Mouse (Mus musculus) liver, embryonic 14.5 days (tissue): ENCODE data around the gene Tceanc2.

Source experiments
- CTCF ChIP-seq: IDR thresholded peaks from 2 replicates; pipeline ENCODE4 v1.5.1; 2016; ENCODE audit warnings: antibody characterized with exemption, low read depth, control low read depth
- EP300 ChIP-seq: IDR thresholded peaks from 2 replicates; pipeline ENCODE4 v1.6.1; 2016; ENCODE audit warnings: antibody characterized with exemption, low read depth

DNA sequence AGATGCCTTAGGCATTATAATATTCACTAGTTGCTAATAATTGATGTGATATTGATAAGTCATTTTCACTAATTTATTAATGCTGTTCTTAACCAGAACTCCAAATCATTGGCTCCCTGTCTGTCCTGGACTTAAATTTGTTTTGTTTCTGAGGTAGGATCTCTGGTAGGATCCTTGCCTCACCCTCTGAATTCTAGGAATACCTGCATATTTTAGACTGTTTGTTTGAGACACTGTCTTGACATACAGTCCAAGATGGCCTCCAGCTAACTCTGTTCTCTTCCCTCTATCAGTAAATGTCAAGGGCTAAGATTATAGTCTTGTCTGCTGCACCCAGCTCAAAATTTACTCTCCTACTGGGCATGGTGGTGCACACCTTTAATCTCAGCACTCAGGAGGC, 1.8 kb upstream of the Tceanc2 start:
- no peak for TF ChIP-seq EP300
- TF ChIP-seq CTCF, result no peak
